Mouse (Mus musculus) lung, embryonic 14.5 days (tissue): ENCODE measurements around the gene Ptpn14. TPM values are rescaled to one million over a fixed set of nuclear protein-coding genes. Genes with fewer than 3 reads are reported as not detected.
"Not testable (repeated sequence)": the region's sequence is repeated elsewhere in the genome, so short reads cannot be mapped to it uniquely, and the experiment has no call there.

Experiments
- ATAC-seq: fragments of 200-750 bp; cut with Nextera tagmentation; 2 replicates; pipeline ENCODE4 v1.8.0; 2017; ENCODE audit warnings: mild to moderate bottlenecking, moderate TSS enrichment, moderate library complexity; ENCODE audit not compliant: insufficient read depth
- DNase-seq: peaks from one replicate; pipeline ENCODE4 v3.0.0-alpha.2; 2015
- H3K27ac ChIP-seq: fragments of 300-500 bp; sonication (generic); 2 replicates; pipeline ENCODE4 v1.5.1; 2014; ENCODE audit warnings: low read depth, mild to moderate bottlenecking, moderate library complexity
- H3K27me3 ChIP-seq: fragments of 300-500 bp; sonication (generic); 2 replicates; pipeline ENCODE4 v1.6.1; 2014; ENCODE audit warnings: low read length, control low read depth; ENCODE audit not compliant: insufficient read depth
- H3K36me3 ChIP-seq: fragments of 300-500 bp; sonication (generic); 2 replicates; pipeline ENCODE4 v1.6.1; 2014; ENCODE audit warnings: control low read depth; ENCODE audit not compliant: insufficient read depth
- H3K4me1 ChIP-seq: fragments of 300-500 bp; sonication (generic); 2 replicates; pipeline ENCODE4 v1.6.1; 2014; ENCODE audit warnings: antibody characterized with exemption, control low read depth; ENCODE audit not compliant: insufficient read depth
- H3K4me2 ChIP-seq: fragments of 300-500 bp; sonication (generic); 2 replicates; pipeline ENCODE4 v1.6.1; 2014; ENCODE audit warnings: mild to moderate bottlenecking
- H3K4me3 ChIP-seq: fragments of 300-500 bp; sonication (generic); 2 replicates; pipeline ENCODE4 v1.5.1; 2014; ENCODE audit warnings: low read depth, low read length
- H3K9ac ChIP-seq: fragments of 300-500 bp; sonication (generic); 2 replicates; pipeline ENCODE4 v1.6.1; 2014
- H3K9me3 ChIP-seq: fragments of 300-500 bp; sonication (generic); 2 replicates; pipeline ENCODE4 v1.6.1; 2016; ENCODE audit warnings: low read depth, low read length, control low read depth
- CTCF ChIP-seq: IDR thresholded peaks from 2 replicates; pipeline ENCODE4 v1.5.1; 2016; ENCODE audit warnings: antibody characterized with exemption, low read depth
- WGBS: fragments of 180-500 bp; shearing (Covaris S2); extraction: QIAGEN DNeasy Blood & Tissue Kit; methylation state at CpG from one replicate; pipeline ENCODE4 v1.1.7; 2014; 5-methylcytosine and 5-hydroxymethylcytosine counted together
- polyA plus RNA-seq: library from polyadenylated mRNA; unstranded; fragments of >200 nt; fragmentation: Nextera tagmentation; extraction: Ambion mirVana; gene quantifications from 2 replicates; pipeline ENCODE4 v1.2.1, GENCODE M21; 2014

The Ptpn14 gene
- polyA plus RNA-seq, 1 experiment from 2014 or later = 10.3 TPM

DNA sequence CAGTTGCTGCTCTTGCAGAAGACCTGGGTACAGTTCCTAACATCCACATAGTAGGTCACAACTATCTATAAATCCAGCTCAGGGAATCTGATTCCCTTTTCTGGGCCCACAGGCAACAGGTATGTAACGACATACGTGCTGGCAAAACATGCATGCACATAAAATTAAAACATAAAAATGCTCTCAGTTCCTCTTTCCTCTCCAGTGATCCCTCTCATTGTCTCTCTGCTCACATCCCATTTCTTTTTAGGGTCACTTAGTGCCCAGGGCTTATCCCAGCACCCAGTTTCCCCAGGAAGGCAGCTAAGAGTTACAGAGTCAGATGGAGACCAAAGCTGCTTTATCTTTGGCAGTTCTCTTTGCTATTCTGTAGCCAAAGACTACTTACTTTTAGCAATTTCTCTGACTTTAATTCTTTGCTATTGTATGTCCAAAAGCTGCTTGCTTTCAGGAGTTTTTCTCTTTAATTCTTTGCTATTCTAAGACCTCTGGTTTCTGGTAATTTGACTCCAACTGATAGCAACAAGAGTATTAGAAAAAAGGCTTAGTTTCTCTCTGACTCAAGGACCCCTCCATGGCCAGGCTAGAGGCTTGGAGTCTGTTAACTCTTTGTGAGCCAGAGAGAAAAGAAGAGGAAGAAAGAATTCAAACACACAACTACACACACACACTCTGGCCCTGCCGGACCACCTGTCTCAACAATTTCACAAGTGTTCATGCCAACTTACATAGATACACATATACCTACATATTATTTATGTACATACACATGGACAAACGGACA is 38.8 kb upstream of the Ptpn14 start:
- 23% methylated on average over 4 of the region's 4 CpGs for WGBS
- ATAC-seq (no peak), DNase-seq (peak; percentile 31)
- 0 out of 2 replicates have a peak, but pooled peaks cover 4% of the 10 kb centered on the region for H3K4me1 ChIP-seq
- peak overlapping the region; percentile 36; the same call in 1 of the 2 replicates for H3K9ac ChIP-seq
- no peak for TF ChIP-seq CTCF
- peak overlapping the region; percentile 72; the same call in 1 of the 2 replicates for H3K27ac ChIP-seq
- no peaks in the 10 kb centered on the region for H3K27me3 ChIP-seq
- H3K9me3 ChIP-seq = no peaks in the 10 kb centered on the region
- H3K4me3 ChIP-seq = peak overlapping the region; percentile 92
- H3K36me3 ChIP-seq = peaks cover 13% of the 10 kb centered on the region
- peak overlapping the region; percentile 91 for H3K4me2 ChIP-seq

DNA sequence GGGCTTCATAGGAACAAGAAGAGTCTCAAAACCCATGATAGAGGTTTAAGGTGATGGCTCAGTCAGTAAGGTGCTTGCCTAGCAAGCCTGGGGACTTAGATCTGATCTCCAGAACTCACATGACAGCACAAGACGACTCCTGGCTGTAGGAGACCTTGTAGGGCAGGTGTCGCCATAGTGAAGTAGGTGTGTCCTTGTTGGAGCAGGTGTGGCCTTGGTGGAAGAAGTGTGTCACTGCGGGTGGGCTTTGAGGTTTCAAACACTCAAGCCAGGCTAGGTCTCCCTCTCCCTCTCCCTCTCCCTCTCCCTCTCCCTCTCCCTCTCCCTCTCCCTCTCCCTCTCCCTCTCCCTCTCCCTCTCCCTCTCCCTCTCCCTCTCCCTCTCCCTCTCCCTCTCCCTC is 35.6 kb upstream of the Ptpn14 start:
- WGBS = 24% methylated on average over 3 of the region's 3 CpGs
- not testable (repeated sequence) for H3K27me3 ChIP-seq, H3K9ac ChIP-seq, H3K9me3 ChIP-seq, DNase-seq, H3K36me3 ChIP-seq, H3K27ac ChIP-seq, H3K4me2 ChIP-seq, H3K4me3 ChIP-seq, H3K4me1 ChIP-seq, ATAC-seq

DNA sequence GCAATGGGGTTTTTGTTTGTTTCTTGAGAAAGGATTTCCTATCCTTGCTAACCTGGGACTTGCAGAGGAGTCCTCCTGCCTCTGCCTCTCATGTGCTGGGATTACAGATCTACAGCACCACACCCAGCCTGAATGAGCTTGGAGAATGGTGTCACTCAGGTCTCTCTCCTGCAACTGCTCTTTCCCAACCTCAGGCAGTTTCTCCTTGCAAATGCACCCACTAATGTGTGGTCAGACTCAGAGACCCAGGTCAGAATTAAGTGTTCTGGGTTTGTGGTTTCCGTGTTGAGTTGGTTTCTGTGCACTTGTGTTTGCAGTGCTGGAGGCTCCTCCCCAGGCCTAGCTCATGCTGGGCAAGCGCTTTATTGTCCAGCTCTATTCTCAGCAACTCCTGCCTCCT is 33.7 kb upstream of the Ptpn14 start:
- H3K36me3 ChIP-seq = no peaks in the 10 kb centered on the region
- H3K27me3 ChIP-seq = no peaks in the 10 kb centered on the region
- H3K4me3 ChIP-seq = no peak overlapping the region
- no peak for TF ChIP-seq CTCF
- DNase-seq = no peak
- H3K9me3 ChIP-seq = no peaks in the 10 kb centered on the region
- H3K4me2 ChIP-seq = no peak overlapping the region
- no peak overlapping the region for H3K27ac ChIP-seq
- no peaks in the 10 kb centered on the region for H3K4me1 ChIP-seq
- ATAC-seq = no peak
- H3K9ac ChIP-seq = no peak overlapping the region
- WGBS = 87% methylated on average over 2 of the region's 2 CpGs

DNA sequence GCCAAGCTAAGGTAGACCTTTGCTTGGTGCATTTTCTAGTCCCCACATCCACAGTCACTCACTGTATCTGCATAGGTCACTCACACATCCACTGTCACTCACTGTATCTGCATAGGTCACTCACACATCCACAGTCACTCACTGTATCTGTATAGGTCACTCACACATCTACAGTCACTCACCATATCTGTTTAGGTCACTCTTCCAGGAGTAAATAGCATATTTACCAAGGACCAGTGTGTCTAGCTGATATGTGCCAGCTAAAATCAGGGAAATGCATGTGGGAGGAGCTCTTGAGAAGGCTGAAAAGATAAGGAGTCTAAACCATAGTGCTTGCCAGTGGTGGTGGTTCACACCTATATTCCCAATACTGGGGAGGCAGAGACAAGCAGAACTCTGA is 32.7 kb upstream of the Ptpn14 start:
- no peaks in the 10 kb centered on the region for H3K9me3 ChIP-seq
- no peaks in the 10 kb centered on the region for H3K27me3 ChIP-seq
- ATAC-seq (no peak), DNase-seq (no peak)
- no peak overlapping the region for H3K27ac ChIP-seq
- H3K36me3 ChIP-seq = no peaks in the 10 kb centered on the region
- no peak overlapping the region for H3K9ac ChIP-seq
- H3K4me2 ChIP-seq = no peak overlapping the region
- no peaks in the 10 kb centered on the region for H3K4me1 ChIP-seq
- no peak overlapping the region for H3K4me3 ChIP-seq
- TF ChIP-seq CTCF = no peak

DNA sequence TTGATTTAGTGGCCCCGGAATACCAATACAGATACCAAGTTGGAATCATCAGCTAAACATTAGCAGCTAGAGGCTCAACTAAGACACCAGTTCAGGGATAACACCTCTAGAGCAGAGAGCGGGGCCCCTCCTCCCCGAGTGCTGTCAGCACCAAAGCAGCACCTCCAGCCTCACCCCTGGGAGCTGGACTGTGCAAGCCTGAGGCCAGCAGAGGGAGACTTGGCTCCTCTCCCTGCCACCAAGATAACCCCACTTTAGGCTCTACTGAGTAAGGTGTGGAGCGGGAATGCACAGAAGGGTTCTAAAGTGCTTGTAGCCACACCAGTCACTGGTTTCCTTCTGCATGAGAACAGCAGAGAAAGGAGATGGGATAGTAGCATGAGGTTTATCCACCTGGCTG is 29.7 kb upstream of the Ptpn14 start:
- no peak for ATAC-seq
- Histone ChIP-seq H3K4me1 (no peaks in the 10 kb centered on the region), H3K9me3 (no peaks in the 10 kb centered on the region), H3K27me3 (no peaks in the 10 kb centered on the region), H3K27ac (no peak overlapping the region), H3K4me2 (no peak overlapping the region), H3K36me3 (no peaks in the 10 kb centered on the region), H3K9ac (no peak overlapping the region), H3K4me3 (no peak overlapping the region)
- 40% methylated on average over 4 of the region's 4 CpGs for WGBS
- peak; percentile 34 for TF ChIP-seq CTCF
- DNase-seq = no peak

DNA sequence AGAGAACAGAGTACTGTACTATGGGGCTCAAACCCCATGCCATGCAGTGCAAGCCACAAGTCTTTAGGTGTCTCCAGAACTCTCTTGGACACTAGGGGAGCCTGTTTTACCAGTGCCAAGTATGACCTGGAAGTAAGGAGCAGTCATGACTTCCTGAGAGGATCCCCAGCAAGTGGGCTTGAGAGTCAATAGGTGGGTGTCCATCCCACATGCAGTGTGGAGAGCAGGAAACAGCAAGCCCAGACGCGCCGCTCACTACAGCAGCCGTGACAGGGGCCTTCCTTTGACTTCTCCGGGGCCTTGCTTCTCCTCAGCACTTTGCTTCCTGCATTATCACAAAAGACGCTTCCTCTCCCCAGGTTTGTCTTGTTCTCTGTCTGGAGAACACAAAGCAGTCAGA is 27.9 kb upstream of the Ptpn14 start:
- Histone ChIP-seq H3K27ac (no peak overlapping the region), H3K9ac (no peak overlapping the region), H3K4me2 (no peak overlapping the region), H3K4me3 (no peak overlapping the region), H3K27me3 (no peaks in the 10 kb centered on the region), H3K9me3 (no peaks in the 10 kb centered on the region), H3K36me3 (no peaks in the 10 kb centered on the region), H3K4me1 (no peaks in the 10 kb centered on the region)
- ATAC-seq = no peak
- WGBS = 76% methylated on average over 6 of the region's 6 CpGs
- 0 out of 2 replicates have a peak, but pooled peaks have one; percentile 7 for TF ChIP-seq CTCF
- DNase-seq = no peak

DNA sequence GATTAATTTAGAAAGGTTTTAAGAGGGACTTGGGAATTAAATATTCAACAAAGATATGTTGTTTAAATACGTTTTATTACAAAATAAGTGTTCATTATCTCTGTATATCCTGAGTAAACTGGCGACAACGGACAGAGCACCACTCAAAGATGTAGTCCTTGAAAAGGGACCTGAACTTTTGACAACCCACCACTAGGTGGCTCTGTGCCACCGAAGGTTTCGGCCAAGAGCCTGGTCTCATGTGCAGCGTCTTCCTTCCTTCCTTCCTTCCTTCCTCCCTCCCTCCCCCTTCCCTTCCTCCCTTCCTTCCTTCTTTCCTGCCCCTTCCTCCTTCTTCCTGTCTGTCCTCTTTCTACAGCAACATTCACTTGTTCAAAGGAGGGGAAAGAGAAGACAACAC is 27.1 kb upstream of the Ptpn14 start:
- 1% methylated on average over 6 of the region's 6 CpGs for WGBS
- no peaks in the 10 kb centered on the region for H3K9me3 ChIP-seq
- peak; percentile 37; the same call in 1 of the 2 replicates for ATAC-seq

More for the DNA sequence above, 27.1 kb upstream of the Ptpn14 start:
- Histone ChIP-seq H3K4me1 (no peaks in the 10 kb centered on the region), H3K4me2 (no peak overlapping the region), H3K27ac (no peak overlapping the region), H3K27me3 (no peaks in the 10 kb centered on the region), H3K4me3 (no peak overlapping the region), H3K9ac (no peak overlapping the region), H3K36me3 (no peaks in the 10 kb centered on the region)
- TF ChIP-seq CTCF = peak; percentile 86
- DNase-seq = peak; percentile 94
